Mouse (Mus musculus) liver, postnatal 0 days (tissue): ENCODE results near the gene Rnf212.

Experiments
- CTCF ChIP-seq: sonication (generic); IDR thresholded peaks from 2 replicates; pipeline ENCODE4 v1.5.1; 2016; ENCODE audit warnings: antibody characterized with exemption, low read depth
- EP300 ChIP-seq: IDR thresholded peaks from 2 replicates; pipeline ENCODE4 v1.6.1; 2016; ENCODE audit warnings: antibody characterized with exemption, low read depth, mild to moderate bottlenecking

- TF ChIP-seq CTCF (no peak), EP300 (no peak)
Observed at GRCm38 (mm10) chr5:108689091-108689490, 85.7 kb downstream of the Rnf212 start.
